Mouse (Mus musculus) layer of hippocampus, postnatal 36 days (tissue): Measurements from ENCODE around the gene Tacc2. TPM values are rescaled to one million over a fixed set of nuclear protein-coding genes. Genes with fewer than 3 reads are reported as not detected.

Source experiments
- DNase-seq, 2 experiments: peaks; one replicate each; pipeline ENCODE4 v3.0.0; 2022
- total RNA-seq, 2 experiments: library from RNA; stranded (reverse); gene quantifications; 2 replicates each; pipeline ENCODE4 v1.2.3; 2021

Gene Tacc2
- total RNA-seq, 2 experiments from 2014 or later: 73.1 to 82.4 TPM

DNA sequence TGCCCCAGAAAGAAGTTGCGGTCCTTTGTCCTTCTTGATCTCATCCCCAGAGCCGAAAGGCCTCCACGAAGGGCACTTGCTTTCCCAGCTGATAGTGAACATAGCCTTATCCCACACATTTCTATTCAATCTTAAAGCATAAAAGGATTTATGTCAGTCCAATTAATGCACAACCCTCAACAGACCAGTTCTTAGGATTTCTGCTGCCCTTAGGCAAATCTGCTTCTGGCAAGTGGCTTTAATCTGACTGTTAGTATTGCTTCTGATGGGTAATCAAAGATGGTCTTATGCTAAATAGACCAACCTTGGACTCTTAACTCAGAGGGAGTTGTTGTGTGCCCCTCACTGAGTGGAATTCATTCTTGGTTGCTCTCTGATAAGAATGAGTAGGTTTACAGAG, 40.4 kb downstream of the Tacc2 start:
- no peak for DNase-seq

DNA sequence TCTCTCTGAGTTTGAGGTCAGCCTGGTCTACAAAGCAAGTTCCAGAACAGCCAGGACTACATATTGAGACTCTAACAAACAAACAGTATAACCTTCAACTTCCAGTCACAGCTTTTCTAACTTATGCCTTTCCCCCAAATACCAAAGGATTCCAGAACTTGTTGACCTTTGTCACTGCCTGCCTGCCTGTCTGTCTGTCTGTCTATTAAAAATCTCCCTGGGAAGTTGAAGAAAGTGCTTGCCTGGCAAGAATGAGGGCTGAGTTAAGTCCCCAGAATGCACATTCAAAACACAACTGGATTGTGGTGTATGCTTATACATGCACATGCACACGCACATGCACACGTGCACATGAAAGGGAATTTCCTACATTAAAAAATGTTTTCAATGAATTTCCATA, 43.8 kb downstream of the Tacc2 start:
- no peak for DNase-seq

- DNase-seq: no peak
Observed at GRCm38 (mm10) chr7:130621953-130622352, 44.7 kb downstream of the Tacc2 start.

DNA sequence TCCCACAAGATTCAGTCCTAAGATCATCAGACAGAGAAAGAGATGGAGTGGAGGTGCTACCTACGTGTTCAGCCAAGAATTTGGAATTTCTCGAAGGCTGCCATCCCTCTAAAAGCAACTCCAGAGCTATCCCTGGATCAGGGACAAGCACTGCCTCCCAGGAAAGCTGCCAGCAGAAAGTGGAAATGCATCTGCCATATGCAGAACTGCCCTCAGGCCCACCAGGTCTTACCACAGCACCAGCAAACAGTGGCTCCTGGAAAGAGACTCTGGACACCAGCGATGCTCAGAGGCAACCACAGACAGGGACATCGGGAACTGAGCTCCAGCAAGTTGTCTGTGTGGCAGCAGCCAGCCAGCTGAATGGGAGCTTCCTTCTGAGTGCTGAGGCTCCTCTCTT, 45.1 kb downstream of the Tacc2 start:
- DNase-seq: no peak

DNA sequence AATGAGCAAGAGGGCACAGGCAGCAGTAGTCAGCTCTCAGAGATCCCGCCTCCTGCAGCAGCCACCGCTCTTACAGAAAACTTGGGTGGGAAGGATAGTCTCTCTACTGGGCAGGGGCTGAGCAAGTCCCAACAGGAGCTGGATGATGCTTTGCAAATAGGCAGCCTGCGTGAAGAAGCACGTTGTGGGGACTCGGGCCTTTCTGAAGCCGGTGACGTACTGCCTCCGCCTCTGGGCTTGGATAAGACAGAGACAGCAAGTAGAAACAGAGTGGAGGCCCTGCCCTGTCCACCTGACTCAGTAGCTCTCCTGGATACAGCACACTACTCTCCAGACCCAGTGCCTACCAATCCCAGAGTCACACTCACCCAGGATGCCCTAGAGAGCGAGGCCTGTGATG, 47.1 kb downstream of the Tacc2 start:
- DNase-seq: no peak

DNA sequence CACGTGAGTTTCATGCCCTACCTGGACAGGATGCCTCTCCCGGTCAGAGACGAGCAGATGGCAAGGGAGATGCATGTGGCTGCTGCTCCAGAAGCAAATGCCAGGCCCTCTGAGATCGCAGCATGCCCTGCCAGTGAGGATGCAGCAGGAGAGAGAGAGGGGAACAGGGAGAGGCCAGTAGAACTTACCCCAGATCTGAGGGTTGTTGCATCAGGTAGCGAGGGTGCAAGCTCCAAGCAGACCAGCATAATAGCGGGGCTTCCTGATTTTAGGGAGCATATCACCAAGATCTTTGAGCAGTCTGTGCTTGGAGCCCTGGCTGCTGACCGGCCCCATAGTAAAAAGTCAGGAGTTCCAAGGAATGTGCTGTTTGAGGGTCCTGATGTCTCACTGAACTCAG, 48.1 kb downstream of the Tacc2 start:
- no peak for DNase-seq

GRCm38 (mm10) chr7:130628601-130629000, 51.4 kb downstream of the Tacc2 start:
- no peak for DNase-seq

DNA sequence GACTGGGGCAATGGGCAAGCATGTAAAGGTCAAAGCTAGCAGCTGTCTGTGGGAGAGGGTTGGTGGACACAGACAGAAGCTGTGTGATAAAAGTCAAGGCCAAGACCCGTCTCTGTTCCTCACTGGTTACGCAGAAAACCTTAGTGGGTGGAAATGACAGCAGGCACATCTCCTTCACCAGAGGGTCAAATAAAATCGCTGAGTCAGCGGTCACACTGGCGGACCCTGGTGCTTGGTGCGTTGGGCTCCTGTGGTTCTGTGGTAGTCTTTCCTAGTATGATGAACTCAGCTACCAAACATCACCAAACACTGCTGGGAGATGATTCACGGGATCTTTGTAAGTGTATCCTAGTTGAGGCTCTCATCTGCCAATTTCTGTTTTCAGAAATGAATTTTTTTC, 52.8 kb downstream of the Tacc2 start:
- DNase-seq: no peak

DNA sequence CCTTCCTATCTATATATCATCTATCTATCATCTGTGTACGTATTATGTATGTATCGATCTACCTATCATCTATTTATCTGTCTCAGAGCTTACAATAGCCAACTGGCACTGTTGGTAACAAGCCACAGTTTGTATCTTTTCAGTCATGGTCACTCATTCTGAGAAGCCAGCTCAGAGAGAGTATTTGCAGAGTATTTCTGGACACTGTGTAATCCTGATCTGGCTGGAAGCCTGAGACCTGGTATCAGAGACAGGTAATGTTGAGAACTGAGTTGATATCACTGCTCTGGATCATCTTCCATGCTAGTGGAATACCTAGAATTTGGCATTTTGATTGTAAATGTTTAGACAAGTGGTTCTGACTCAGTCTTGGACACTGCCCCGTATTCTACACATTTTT, 53.7 kb downstream of the Tacc2 start:
- no peak for DNase-seq

DNA sequence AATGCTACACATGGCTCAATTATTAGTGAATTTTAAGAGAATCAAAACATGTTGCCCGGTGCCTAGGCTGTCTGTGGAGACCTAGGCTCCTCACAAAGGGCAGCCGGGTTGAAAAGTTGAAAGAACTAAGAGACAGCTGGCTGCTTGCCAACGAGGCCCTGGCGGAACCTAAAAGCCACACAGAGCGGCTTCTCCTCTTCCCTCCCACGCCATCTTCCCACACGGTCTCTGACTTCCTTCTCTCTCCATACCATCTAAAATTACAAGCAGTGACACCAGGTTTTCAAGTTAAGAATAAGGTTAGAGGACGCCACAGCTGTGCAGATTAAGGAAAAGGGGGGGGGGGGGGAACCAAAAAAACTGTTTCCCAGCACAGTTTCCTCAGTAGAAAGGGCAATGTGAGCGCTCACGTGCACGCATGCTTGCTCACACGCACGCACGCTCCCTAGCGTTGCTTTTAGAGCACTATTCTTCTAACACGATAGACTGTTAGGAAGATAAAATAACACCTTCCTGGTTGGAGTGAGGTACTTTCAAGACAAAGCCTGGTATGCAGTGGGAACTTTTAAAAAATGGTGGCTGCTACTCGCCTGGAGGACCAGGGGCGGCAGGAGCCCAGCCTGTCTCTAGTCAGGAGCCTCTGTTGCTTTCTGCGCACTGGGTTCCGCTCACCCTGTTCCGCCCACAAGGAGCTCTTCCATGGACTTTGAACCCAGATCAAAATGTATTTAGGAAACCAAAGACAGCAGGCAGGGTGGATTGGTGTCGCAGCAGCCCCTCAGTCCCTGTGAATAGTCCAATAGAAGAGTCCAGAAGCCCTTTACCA, 54.5 kb downstream of the Tacc2 start:
- DNase-seq: no peak

DNA sequence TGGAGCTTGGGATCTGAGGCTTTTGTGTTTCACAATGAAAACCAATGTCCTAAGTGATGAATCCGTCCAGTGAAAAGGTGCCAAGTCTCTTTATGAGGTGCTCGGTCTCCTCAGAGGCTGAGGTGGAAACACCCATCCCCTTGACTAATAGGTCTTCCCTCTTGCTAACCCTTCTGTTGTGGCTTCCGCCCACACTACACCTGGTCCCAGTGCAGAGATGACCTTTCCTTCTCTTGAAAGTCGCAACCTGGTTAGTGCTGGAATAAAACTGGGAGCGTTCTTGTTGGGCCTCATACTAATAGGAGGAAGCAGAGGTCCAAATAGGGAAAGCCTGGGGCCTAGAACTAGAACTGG, 55.1 kb downstream of the Tacc2 start:
- no peak for DNase-seq

DNA sequence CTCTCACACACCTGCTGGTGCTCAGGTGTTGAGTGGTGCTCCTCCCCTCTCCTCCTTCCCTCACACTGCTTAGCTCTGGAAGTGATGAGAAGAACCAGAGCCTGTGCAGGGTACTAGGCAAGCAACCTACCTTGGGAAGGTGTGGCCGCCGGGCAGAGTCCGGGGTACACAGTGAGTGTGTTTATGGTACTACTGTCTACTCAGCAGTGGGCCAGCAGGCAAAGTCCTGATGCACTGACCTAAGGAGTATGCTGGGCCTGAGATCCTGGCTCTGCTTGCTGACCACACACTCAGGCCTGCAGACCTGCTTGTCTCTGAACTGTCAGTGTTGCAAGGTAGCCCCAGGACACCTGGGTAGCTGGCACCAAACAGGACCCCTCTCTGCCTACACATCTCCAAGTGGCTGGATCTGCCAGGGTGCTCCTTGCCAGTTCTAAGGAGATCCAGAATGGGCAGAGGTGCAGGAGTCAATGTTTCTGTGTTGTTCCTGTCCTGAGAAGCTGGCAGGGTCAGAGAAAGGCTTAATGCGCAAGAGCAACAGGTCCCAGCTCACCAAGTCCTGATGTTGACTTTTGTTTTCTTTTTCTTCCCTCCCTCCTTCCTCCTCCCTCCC, 57.1 kb downstream of the Tacc2 start:
- DNase-seq: no peak

DNA sequence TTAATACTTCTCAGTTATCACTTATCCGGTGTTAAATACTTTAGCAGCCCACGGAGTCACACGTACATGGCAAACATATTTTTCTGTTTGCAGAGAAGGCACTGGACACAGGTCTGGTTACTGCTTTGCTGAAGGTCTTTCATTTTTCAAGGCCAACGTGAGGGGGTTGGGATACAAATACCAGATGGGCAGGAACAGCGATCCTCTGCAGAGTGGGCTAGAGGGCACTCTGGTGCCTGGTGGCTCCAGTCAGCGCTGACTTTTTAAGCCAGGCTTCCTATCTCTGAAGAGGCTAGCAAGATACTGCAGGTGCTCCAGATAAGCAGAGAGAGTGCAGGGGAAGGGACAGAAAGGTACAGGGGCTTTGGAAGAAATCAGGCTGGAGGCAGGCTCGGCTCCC, 58.0 kb downstream of the Tacc2 start:
- no peak for DNase-seq

GRCm38 (mm10) chr7:130636274-130636673, 59.0 kb downstream of the Tacc2 start:
- DNase-seq: no peak

GRCm38 (mm10) chr7:130636902-130637301, 59.7 kb downstream of the Tacc2 start:
- no peak for DNase-seq

DNA sequence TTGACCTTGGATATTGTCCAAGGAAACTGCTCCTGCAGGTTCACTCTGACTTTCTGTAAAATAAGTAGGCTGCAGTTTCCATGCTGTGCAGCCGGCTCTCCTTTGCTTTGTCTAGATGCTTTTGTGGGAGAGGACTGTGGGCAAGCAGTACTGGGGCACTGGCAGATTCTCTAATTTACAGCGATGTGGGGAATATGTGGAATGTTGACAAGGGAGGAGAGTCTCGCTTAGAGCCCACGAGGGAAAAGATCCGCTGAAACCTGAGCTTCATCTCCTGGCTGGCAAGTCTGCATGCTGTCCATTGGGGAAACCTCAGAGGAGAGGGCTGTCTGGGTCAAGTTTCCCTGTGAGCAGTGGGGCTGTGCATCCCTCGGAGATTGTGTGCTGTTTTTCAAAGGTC, 60.6 kb downstream of the Tacc2 start:
- DNase-seq: no peak

GRCm38 (mm10) chr7:130640681-130641080, 63.4 kb downstream of the Tacc2 start:
- DNase-seq: peak in 1 of 2 experiments; percentile 4

GRCm38 (mm10) chr7:130645332-130645993, 68.2 kb downstream of the Tacc2 start:
- DNase-seq: peak in 1 of 2 experiments; percentile 19

DNA sequence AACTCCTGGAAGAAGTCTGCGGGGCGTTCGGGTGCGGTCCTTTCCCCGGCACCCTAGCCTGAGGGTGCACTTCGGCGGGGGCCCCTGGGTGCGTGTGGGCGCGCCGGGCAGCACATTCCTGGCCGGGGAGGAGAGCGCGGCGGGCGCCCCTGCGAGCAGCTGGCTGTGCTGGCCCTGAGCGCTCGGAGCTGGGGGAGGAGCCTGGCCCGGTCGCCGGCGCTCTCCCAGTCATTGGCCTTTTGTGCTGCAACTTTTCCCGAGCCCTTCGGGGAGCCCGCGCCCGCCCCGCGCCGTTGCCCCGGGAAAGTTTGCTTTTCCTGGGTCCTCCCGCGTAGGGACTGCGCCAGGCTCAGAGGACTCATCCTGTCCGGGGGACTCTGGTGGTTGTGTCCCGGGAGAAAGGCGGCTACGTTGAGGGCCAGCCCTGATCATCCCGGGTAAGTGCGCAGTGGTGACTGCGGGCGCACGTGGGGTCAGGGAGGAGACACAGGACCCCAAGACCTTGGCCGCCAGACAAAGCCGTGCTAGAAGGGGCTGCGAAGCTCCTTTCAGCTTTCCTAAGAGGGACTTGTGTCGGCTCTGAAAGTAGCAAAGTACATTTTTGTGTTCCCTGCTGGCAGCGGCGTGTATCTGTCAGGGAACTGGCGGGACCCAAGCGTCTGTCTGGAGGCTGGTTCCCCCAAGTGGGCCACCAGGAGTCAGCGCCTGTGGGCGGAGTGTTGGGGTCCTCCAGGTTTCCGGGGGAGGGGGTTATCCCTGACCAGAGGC, 68.9 kb downstream of the Tacc2 start:
- DNase-seq: peak; percentile 26 to 32

DNA sequence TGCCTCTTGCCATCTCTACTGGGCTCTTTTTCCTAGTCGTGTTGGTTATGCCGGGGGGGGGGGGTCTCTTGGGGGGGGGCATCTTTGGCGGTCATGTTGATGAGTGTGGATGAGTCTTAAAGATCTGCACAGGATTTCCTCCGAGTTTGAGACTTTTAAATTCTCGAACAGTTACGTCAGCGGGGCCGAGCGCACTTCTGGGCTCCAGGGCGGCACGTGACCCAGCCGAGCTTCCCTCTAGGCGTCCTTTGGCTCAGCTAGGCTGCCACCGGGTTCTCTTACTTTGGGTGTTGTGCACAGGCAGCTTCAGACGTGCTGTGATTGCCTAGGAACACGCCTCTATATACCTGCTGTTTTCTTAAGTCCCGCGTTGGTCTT, 69.5 kb downstream of the Tacc2 start:
- no peak for DNase-seq

DNA sequence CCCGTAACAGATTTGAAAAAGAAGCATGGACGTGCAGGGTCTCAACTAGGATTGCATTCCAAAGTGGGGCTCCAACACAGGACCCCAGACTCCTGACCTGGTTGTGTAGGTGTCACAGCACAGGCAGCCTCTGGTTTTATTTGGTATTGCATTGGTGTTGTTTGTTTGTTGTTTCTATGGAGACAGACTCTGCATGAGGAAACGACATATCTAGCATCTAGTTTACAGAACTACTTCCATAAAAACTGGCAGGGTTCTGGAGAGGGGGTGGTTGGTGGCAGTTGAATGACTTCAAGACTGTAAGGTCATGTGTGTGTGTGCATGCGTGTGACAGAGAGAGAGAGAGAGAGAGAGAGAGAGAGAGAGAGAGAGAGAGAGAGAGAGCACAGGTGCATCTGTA, 70.8 kb downstream of the Tacc2 start:
- no peak for DNase-seq

DNA sequence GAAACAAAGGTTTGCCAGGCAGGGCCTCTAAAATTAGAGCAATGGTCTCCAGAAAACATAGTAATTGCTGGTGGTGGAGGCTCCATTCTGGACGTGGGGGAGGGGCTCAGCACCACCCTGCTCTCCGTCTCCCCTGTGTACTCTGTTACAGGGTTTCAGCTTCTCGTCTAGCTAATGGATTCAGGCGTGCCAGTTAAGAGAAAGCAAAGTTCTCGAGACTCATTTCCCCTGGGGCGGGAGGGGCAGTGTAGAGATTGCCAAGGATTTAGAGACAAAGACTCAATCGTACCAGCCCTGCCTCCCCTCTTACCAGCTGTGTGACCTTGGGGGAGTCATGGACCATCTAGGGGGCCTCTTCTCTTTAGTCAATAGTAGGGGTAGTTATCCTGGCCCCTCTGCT, 72.0 kb downstream of the Tacc2 start:
- DNase-seq: no peak

DNA sequence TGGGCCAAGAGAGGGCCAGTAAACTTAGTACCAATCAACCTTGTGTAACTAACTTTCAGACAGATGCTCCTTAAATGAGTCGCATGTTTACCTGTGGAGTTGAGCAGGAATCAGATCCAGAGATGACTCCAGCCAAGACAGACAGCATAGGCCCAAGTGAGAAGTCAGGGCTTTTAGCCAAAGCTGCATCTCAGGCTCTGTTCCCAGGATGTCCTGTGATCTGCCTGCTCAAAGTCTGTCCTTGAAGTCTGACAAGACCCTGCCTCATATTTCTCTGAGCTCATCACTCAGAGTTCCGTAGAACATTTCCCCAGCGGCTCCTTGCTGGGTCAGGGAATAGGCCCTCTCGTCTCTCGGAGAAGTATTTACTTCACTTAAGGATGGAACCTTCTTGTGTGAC, 73.4 kb downstream of the Tacc2 start:
- DNase-seq: no peak
